Mouse (Mus musculus): ENCODE measurements around the gene Ces1g. TPM values are rescaled to one million over a fixed set of nuclear protein-coding genes. Genes with fewer than 3 reads are reported as not detected.

Gene Ces1g
- not detected in 2 replicates for polyA plus RNA-seq (2016; fragmentation: Nextera tagmentation; extraction: Ambion mirVana)

DNA sequence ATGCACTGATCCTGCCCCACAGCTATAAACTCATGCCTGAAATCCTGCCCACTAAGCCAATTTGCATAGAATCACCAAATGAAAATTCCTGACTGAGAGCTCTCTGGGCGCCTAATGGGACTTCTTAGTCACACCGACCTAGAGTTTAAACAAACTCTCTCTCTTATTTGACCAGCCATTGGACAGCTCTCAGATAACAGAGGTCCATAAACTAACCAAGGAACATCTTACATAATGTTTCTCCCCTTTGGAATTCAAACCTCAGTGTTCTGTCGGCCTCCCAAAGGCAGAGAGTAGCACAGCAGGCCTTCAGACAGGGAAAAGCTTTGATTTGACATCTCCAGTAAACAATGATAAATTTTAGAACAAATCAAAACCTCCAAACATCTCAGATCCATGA, at the start of gene Ces1g:
Gene Ces1g (minus strand): TSS at position 102 of the 400 bp plus-strand sequence.
- no peaks in the 10 kb centered on the region for H3K27me3 ChIP-seq (ENCODE audit: low read depth, poor library complexity, severe bottlenecking)
- DNase-seq (ENCODE audit: low spot score), result no peak
- H3K27ac ChIP-seq (replicated peaks), result no peak within 1 kb of the TSS
- no peak within 1 kb of the TSS for H3K4me3 ChIP-seq
- no peaks in the 10 kb centered on the region for H3K36me3 ChIP-seq
- 68% methylated on average over 3 of the region's 3 CpGs for WGBS
- H3K4me1 ChIP-seq, result no peaks in the 10 kb centered on the region
- no peaks in the 10 kb centered on the region for H3K9me3 ChIP-seq (replicated peaks)

DNA sequence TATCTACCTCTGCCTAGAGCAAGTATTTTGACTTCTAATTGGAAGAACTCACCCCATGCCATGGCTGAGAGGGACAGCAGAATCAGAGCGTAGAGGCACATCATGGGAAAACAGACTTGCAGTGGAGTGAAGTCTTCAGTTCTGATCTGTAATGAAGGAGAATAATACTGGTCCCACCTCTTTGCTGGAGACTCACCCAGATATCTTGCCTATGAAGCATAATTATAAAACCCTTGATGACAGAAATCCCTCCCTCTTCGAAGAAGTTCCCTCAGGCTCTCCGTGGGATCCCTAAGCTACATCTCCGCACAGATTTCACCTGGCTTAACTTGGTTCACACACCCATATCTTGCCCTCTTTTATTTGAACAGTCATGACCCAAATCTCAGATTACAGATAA, 42.5 kb upstream of the Ces1g start, which contains the start of gene Ces1h:
Gene Ces1h (minus strand): TSS at position 101 of the 400 bp plus-strand sequence.
- Histone ChIP-seq H3K4me3 (no peak within 1 kb of the TSS), H3K9me3 (replicated peaks) (no peaks in the 10 kb centered on the region), H3K27me3 (ENCODE audit: low read depth, poor library complexity, severe bottlenecking) (no peaks in the 10 kb centered on the region), H3K27ac (replicated peaks) (no peak within 1 kb of the TSS), H3K36me3 (no peaks in the 10 kb centered on the region), H3K4me1 (no peaks in the 10 kb centered on the region)
- 86% methylated on average over 4 of the region's 4 CpGs for WGBS
- DNase-seq (ENCODE audit: low spot score), result no peak

DNA sequence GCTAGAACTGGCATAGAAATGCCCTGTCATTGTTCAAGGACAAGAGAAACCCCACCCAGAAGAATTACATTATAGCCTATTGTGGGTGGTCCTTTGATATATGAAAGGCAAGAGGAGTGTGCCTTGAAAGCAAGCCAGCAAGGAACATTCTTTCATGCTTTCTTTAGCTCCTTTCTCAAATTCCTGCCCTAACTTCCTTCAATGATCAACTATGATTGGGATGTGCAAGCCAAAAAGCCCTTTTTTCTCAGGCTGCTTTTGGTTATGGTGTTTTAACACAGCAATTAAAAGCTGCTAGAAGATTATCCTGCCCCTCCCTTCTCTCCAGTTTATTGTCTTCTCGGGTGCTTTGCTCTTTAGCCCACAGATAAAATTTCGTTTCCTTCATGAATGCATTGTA, 32.4 kb upstream of the Ces1g start:
- no peaks in the 10 kb centered on the region for H3K9me3 ChIP-seq (replicated peaks)
- H3K27me3 ChIP-seq (ENCODE audit: low read depth, poor library complexity, severe bottlenecking), result no peaks in the 10 kb centered on the region
- no peak overlapping the region for H3K27ac ChIP-seq (replicated peaks)
- no peaks in the 10 kb centered on the region for H3K36me3 ChIP-seq
- H3K4me3 ChIP-seq, result no peak overlapping the region
- 34% methylated on average over 2 of the region's 2 CpGs for WGBS
- peaks cover 6% of the 10 kb centered on the region; the same call in 1 of the 2 replicates for H3K4me1 ChIP-seq
- DNase-seq (ENCODE audit: low spot score), result no peak

DNA sequence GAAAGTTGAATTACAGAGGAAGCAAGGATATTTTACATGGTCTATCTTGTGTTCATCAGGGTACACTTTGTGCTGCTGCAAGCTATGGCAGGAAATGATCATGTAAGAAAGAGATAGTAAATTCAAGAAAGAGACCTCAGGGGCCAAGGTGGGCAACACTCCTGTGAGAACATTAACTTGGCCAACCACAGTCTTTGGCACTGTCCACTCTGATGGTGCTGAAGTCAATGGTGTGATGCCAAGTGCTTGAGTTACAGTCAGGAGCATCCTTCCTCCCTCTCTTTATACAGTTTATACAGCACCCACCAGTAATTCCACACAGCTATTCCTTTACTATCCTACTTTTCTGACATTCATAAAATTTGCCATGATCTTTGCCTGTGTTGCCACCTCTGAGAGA, 23.0 kb upstream of the Ces1g start:
- DNase-seq (ENCODE audit: low spot score), result no peak
- Histone ChIP-seq H3K27me3 (ENCODE audit: low read depth, poor library complexity, severe bottlenecking) (no peaks in the 10 kb centered on the region), H3K4me1 (no peaks in the 10 kb centered on the region), H3K9me3 (replicated peaks) (no peaks in the 10 kb centered on the region), H3K27ac (replicated peaks) (no peak overlapping the region), H3K36me3 (no peaks in the 10 kb centered on the region), H3K4me3 (no peak overlapping the region)

DNA sequence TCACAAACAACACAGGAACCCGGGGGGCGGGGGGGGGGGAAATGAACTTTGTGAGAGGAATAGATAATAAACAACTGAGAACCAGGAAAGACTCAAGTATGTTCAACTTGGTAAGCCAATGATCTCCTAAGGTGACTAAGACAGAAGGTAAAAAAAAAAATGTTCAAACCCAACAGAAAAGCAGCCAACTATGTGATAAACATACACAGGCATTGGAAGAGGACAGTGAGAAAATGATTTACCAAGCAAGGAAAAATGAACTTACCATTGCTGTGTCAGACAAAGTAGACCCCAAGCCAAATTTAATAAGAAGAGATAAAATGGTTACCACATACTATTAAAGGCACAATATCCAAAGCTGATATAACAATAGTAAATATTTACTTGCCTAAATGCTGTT, 2.4 kb upstream of the Ces1g start:
- 100% methylated on average over 2 of the region's 2 CpGs for WGBS
- no peaks in the 10 kb centered on the region for H3K36me3 ChIP-seq
- no peak overlapping the region for H3K4me3 ChIP-seq
- DNase-seq (ENCODE audit: low spot score), result no peak
- H3K27ac ChIP-seq (replicated peaks), result no peak overlapping the region
- H3K27me3 ChIP-seq (ENCODE audit: low read depth, poor library complexity, severe bottlenecking), result no peaks in the 10 kb centered on the region
- no peaks in the 10 kb centered on the region for H3K9me3 ChIP-seq (replicated peaks)
- no peaks in the 10 kb centered on the region for H3K4me1 ChIP-seq

DNA sequence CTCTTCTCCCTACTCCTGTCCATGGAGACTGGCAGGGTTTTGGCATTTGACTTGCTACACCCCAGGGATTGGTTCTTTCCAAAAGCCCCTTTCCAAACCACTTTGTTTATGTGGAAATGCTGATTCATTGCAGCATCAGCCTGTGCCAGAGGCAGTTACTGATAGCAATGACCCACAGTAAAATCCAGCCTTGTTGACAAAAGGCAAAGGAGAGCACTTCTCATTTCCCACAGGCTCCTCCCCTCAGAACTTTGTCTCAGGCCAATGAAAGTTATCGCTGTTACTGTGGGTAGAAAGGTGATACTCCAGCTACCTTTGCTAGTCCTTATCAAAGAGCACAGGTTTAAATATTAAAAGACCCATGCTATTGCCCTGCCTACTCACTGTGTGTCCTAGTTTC, 4.4 kb downstream of the Ces1g start:
- Histone ChIP-seq H3K36me3 (no peaks in the 10 kb centered on the region), H3K4me1 (no peaks in the 10 kb centered on the region), H3K27ac (replicated peaks) (no peak overlapping the region), H3K27me3 (ENCODE audit: low read depth, poor library complexity, severe bottlenecking) (no peaks in the 10 kb centered on the region), H3K4me3 (no peak overlapping the region), H3K9me3 (replicated peaks) (no peaks in the 10 kb centered on the region)
- DNase-seq (ENCODE audit: low spot score), result no peak
- WGBS, result 75% methylated on average over 1 of the region's 1 CpGs

DNA sequence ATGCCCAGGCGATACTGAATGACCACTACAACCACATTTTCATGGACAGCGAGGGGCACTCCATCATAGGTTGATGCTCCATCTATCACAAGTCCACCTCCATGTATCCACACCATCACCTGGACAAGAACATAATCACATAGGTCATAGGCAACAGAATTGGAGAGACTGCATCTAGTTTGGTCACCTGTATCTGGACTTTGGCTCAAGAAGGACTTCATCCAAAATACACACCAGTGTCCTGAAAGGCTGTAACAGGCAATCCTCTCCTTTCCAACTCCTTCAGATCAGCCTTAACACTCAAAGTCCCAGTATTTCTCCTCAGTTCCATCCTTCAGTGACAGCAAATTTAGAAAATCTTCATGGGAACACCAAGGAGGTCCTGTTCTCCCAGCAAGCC, 6.0 kb downstream of the Ces1g start:
- no peak for DNase-seq (ENCODE audit: low spot score)
- no peaks in the 10 kb centered on the region for H3K36me3 ChIP-seq
- H3K9me3 ChIP-seq (replicated peaks), result no peaks in the 10 kb centered on the region
- no peaks in the 10 kb centered on the region for H3K4me1 ChIP-seq
- H3K4me3 ChIP-seq, result no peak overlapping the region
- H3K27me3 ChIP-seq (ENCODE audit: low read depth, poor library complexity, severe bottlenecking), result no peaks in the 10 kb centered on the region
- H3K27ac ChIP-seq (replicated peaks), result no peak overlapping the region
- WGBS, result 97% methylated on average over 2 of the region's 2 CpGs

DNA sequence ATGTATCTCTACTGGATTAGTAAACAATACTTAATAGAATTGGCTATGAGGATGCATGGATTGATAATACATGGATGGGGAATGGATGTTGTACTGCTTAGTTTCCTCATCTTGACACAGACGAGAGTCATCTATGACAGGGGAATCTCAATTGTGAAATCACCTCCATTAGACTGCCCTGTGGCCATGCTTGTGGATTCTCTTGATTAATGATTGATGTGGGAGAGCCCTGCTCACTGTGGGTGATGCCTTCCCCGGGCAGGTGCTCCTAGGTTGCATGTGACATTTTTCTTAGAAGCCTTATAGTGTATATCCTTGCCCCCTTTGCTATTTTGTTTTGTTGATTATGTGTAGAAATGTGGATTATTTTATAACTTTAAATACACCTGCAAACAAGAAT, 12.0 kb downstream of the Ces1g start:
- H3K27me3 ChIP-seq (ENCODE audit: low read depth, poor library complexity, severe bottlenecking), result no peaks in the 10 kb centered on the region
- H3K36me3 ChIP-seq, result no peaks in the 10 kb centered on the region
- no peak overlapping the region for H3K27ac ChIP-seq (replicated peaks)
- no peaks in the 10 kb centered on the region for H3K9me3 ChIP-seq (replicated peaks)
- no peak for DNase-seq (ENCODE audit: low spot score)
- H3K4me3 ChIP-seq, result no peak overlapping the region
- no peaks in the 10 kb centered on the region for H3K4me1 ChIP-seq
- 87% methylated on average over 2 of the region's 2 CpGs for WGBS

DNA sequence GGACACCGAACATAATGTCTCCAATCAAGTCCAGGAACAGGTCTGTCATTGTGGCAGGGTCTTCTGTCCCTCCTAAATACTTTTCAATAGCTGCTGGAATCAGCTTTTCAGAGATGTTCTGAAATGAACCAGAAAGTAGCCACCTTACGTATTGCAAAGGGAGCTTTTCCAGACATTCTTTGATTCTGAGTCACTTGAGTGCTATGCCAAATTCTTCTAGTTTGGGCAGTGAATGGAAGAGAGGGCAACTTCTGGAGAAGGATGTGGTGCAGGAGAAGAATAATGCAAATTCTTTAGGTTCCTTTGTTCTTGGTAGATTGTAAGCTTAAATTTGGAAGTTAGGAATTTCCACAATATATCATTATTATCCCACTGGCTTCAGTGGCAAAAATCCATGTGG, 20.1 kb downstream of the Ces1g start:
- Histone ChIP-seq H3K9me3 (replicated peaks) (no peaks in the 10 kb centered on the region), H3K27me3 (ENCODE audit: low read depth, poor library complexity, severe bottlenecking) (no peaks in the 10 kb centered on the region)

DNA sequence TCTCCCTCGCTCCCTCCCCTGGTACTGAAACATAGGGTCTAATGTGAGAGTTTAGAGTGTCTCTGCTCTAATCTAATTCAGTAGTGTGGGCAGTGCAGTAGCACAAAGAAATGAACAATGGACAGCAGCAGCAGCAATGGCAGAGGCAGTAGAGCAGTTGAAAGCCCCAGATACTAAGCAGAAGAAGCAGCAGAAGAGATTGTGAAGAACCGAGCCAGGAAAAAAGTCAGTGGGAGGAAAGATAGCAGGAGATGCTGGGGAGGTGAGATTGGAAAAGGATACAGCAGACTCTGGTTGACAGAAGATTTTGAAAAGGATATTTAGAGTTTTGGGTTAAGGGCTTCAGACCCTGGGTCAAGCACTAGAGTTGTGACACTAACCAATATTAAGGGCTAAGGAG, 21.6 kb downstream of the Ces1g start:
- no peak for DNase-seq (ENCODE audit: low spot score)
- no peak overlapping the region for H3K4me3 ChIP-seq
- 82% methylated on average over 2 of the region's 2 CpGs for WGBS
- H3K36me3 ChIP-seq, result no peaks in the 10 kb centered on the region
- H3K4me1 ChIP-seq, result no peaks in the 10 kb centered on the region
- no peak overlapping the region for H3K27ac ChIP-seq (replicated peaks)
- no peaks in the 10 kb centered on the region for H3K9me3 ChIP-seq (replicated peaks)
- no peaks in the 10 kb centered on the region for H3K27me3 ChIP-seq (ENCODE audit: low read depth, poor library complexity, severe bottlenecking)

More for the DNA sequence above, 20.1 kb downstream of the Ces1g start:
- Histone ChIP-seq H3K36me3 (no peaks in the 10 kb centered on the region), H3K4me3 (no peak overlapping the region), H3K27ac (replicated peaks) (no peak overlapping the region), H3K4me1 (no peaks in the 10 kb centered on the region)
- no peak for DNase-seq (ENCODE audit: low spot score)
- 90% methylated on average over 2 of the region's 2 CpGs for WGBS

DNA sequence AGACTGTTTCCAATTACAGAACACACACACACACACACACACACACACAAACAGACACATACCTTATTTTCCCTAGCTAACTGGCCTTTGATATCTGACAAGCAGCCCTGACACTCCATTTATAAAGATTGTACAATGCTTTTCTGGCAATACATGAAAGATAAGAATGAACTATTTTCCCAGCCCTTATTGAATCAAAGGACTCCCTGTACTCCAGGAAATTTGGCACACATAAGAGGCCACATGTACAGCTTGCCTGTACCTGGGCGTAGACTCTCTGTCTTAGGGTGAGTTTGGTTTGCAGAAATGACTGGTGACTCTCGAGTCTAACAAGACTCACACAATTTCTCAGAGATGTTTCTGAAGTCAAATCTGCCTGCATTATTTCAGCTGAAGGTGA, 53.2 kb downstream of the Ces1g start:
- DNase-seq (ENCODE audit: low spot score), result no peak
- H3K9me3 ChIP-seq (replicated peaks), result no peaks in the 10 kb centered on the region
- 92% methylated on average over 2 of the region's 2 CpGs for WGBS

DNA sequence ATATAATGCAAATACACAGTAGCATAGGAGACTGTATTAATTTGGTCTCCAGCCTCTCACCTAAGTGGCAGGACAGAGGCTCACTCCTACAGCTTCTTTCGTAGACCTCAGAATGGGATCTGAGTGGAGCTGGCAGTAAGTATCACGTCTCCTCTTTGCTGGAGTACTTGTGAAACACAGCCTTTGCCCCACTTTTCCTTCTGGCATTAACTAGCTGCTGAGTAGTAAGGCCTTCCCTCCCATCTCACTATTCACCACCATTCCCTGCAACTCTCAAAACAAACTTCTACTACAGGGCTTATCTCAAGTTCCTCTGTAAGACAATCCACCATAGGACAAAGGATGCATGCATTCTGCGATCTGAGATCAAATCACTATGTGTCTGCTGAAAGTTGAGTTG, 54.8 kb downstream of the Ces1g start:
- 80% methylated on average over 3 of the region's 3 CpGs for WGBS
- H3K27ac ChIP-seq (replicated peaks), result no peak overlapping the region
- H3K27me3 ChIP-seq (ENCODE audit: low read depth, poor library complexity, severe bottlenecking), result no peaks in the 10 kb centered on the region
- no peak overlapping the region for H3K4me3 ChIP-seq
- H3K4me1 ChIP-seq, result peaks cover 17% of the 10 kb centered on the region
- DNase-seq (ENCODE audit: low spot score), result no peak
- H3K9me3 ChIP-seq (replicated peaks), result no peaks in the 10 kb centered on the region
- no peaks in the 10 kb centered on the region for H3K36me3 ChIP-seq

More for the DNA sequence above, 53.2 kb downstream of the Ces1g start:
- peaks cover 17% of the 10 kb centered on the region for H3K4me1 ChIP-seq
- H3K4me3 ChIP-seq, result no peak overlapping the region
- H3K36me3 ChIP-seq, result no peaks in the 10 kb centered on the region
- no peak overlapping the region for H3K27ac ChIP-seq (replicated peaks)
- no peaks in the 10 kb centered on the region for H3K27me3 ChIP-seq (ENCODE audit: low read depth, poor library complexity, severe bottlenecking)

DNA sequence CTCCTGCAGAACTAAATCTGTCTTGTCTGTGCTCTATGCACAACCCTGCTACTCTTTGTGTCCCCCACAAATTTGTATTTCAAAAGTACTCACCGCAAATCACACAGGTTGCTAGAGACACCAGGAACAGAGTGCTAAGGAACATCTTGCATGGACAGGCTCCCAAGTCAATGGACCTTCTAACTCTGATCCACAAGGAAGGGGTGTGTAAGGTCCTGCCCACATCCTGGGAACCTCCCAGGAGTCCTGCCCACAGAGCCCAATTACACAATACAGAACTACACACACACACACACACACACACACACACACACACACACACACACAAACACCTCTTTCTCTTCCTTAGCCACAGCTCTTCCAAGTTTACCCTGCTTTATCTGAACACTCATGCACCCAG, 57.6 kb downstream of the Ces1g start, which contains the start of gene Ces1f:
Gene Ces1f (minus strand): TSS at position 192 of the 400 bp plus-strand sequence.
- Histone ChIP-seq H3K27ac (replicated peaks) (no peak within 1 kb of the TSS), H3K4me3 (no peak within 1 kb of the TSS), H3K36me3 (no peaks in the 10 kb centered on the region), H3K4me1 (peaks cover 17% of the 10 kb centered on the region), H3K9me3 (replicated peaks) (no peaks in the 10 kb centered on the region), H3K27me3 (ENCODE audit: low read depth, poor library complexity, severe bottlenecking) (no peaks in the 10 kb centered on the region)
- DNase-seq (ENCODE audit: low spot score), result no peak
- WGBS, result 85% methylated on average over 1 of the region's 1 CpGs

DNA sequence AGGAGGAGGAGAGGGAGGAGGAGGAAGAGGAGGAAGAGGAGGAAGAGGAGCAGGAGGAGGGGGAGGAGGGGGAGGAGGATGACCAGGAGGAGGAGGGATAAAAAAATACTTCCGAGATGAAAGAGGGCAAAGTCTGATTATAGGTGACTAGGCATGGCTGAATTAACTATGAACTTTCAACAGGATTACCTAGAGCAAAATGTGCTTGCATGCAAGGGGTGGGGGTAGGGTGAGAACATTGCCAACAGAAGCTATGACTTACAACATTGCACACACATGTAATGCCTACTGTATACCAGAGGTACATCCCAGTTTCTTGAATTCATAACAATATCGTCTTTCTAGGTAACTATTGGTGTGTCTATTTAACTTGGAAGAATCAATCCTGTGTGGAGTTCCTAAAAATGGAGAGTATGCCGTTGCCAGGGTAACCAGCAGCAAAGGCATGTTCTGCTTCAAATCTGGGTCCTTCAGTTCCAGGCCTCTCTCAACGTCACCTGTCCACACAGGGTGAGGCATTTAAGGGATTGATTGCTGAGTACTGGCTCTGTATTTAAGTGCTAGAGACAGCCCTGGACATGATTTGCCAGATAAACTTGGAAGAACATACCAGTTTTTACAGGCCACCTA, 58.8 kb downstream of the Ces1g start:
- Histone ChIP-seq H3K36me3 (no peaks in the 10 kb centered on the region), H3K27me3 (ENCODE audit: low read depth, poor library complexity, severe bottlenecking) (no peaks in the 10 kb centered on the region), H3K9me3 (replicated peaks) (no peaks in the 10 kb centered on the region), H3K4me1 (peaks cover 17% of the 10 kb centered on the region), H3K27ac (replicated peaks) (no peak overlapping the region), H3K4me3 (no peak overlapping the region)
- no peak for DNase-seq (ENCODE audit: low spot score)
- 79% methylated on average over 4 of the region's 4 CpGs for WGBS
